Mouse (Mus musculus): ENCODE data around the gene Fam53b. TPM values are rescaled to one million over a fixed set of nuclear protein-coding genes. Genes with fewer than 3 reads are reported as not detected.

Fam53b gene
- polyA plus RNA-seq, 1 experiment: 21.9 TPM

DNA sequence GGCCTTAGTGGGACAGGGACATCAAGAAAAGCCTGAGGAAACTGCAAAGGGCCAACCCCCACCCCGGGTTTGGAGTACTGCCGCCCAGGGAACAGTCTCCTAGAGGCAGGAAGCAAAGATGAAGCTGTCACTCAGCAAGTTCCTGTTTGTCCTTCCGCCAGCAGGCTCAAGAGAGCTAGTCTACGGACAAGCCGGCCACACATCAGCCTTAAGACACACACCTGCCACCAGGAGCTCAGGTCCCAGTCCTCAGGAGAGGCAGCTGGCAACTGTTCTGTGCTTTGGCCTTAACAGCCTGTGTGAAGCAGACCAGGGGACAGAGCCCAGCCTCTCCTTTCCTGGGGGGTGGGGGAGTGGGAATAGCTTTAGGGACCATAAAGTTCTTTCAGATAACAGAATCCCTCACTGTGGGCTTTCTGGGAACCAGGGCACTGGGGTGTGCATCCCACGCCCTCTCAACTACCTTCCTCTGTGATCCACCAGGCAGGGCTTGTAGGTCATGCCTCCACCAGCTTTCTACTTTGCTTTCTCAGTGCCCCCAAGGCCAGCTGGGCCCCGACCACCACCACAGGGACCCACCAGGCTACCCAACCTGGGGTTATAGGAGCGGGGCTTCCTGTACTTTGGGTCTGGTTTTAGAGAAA lies 100.1 kb downstream of the Fam53b start:
- TF ChIP-seq CTCF (IDR thresholded peaks at IDR 0.05; ENCODE audit: extremely low read depth, insufficient read depth, low read length) (no peak), POLR2A (IDR thresholded peaks at IDR 0.05; ENCODE audit: extremely low read depth, insufficient read depth, low read length) (no peak)
- H3K27ac ChIP-seq (ENCODE audit: insufficient read depth, low read length): peak overlapping the region; percentile 55
- no peak overlapping the region for H3K4me3 ChIP-seq (ENCODE audit: insufficient read depth, low read length)
- H3K4me1 ChIP-seq (ENCODE audit: control insufficient read depth, insufficient read depth, low read length): peaks cover 12% of the 10 kb centered on the region

DNA sequence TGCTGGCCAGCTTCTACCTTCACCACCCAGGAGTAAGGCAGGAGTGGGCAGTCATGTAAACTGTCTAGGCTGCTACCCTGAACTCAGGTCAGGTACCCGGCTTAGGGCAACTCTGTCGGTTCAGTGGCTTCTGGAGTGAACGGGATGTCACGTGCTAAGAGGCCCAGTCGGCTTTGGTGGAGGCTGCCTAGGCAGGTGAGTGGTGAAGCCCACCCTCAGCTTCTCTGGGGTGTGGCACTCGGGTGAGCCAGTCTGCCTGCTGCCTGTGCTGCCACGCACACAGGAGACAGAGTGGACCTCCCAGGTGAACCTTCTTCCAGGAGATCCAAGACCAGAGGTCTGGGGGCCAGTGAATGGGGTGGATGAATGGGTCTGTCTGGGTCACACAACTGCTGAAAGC lies 100.7 kb downstream of the Fam53b start:
- Histone ChIP-seq H3K27ac (ENCODE audit: insufficient read depth, low read length) (peak overlapping the region; percentile 55), H3K4me3 (ENCODE audit: insufficient read depth, low read length) (no peak overlapping the region), H3K4me1 (ENCODE audit: control insufficient read depth, insufficient read depth, low read length) (peaks cover 12% of the 10 kb centered on the region)
- TF ChIP-seq CTCF (IDR thresholded peaks at IDR 0.05; ENCODE audit: extremely low read depth, insufficient read depth, low read length) (no peak), POLR2A (IDR thresholded peaks at IDR 0.05; ENCODE audit: extremely low read depth, insufficient read depth, low read length) (no peak)

DNA sequence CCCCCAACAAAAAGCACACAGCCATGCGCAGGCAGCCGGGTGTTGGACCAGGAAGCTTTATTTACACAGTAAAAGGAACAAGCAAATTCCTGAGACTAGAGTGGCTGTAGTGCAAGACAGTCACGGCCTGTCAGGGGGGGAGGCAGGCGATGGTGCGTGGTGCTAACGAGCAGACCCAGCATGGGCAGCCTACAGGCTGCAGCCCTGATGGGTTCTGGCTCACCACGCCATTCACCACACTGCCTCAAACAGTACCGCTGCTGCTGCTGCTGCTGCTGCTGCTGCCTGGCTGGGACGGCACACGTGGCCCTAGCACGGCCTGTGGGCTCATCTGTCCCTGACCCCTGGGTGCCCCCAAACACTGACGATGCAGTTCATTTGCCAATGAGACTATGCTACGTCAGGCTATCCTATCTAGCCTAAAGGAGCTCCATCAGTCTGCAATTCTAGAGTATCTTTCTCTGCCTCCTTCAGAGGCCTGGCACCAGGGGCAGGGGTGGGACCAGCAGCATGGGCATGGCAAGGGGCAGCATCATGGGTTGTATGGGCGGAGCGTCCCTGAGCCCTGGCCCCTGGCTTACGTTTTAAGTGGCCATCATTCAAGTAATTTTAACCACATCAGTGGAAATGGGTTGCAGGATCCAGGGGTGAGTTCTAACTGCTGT lies 101.5 kb downstream of the Fam53b start:
- no peak overlapping the region for H3K4me3 ChIP-seq (ENCODE audit: insufficient read depth, low read length)
- peak overlapping the region; percentile 69 for H3K27ac ChIP-seq (ENCODE audit: insufficient read depth, low read length)
- H3K4me1 ChIP-seq (ENCODE audit: control insufficient read depth, insufficient read depth, low read length): peaks cover 12% of the 10 kb centered on the region
- no peak for TF ChIP-seq POLR2A (IDR thresholded peaks at IDR 0.05; ENCODE audit: extremely low read depth, insufficient read depth, low read length)
- TF ChIP-seq CTCF (IDR thresholded peaks at IDR 0.05; ENCODE audit: extremely low read depth, insufficient read depth, low read length): no peak

DNA sequence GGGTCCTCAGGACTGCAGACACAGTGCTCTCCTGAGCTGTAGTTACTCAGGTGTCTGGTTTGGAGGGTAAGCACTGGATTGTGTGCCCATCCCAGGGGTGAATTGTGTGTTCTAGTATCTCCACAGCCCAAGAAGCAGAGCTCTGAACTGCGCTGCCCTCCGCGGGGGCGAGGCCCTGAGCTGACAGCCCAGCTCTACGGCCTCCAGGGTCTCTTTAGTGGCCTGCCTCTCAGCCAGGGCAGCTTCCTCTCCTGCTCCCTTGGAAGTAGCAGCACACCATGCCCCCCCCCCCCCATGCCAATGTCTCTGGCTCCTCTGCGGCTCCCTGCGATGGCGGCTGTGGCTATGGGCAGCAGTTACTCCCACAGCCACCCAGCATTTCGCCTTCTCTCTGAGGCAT lies 102.1 kb downstream of the Fam53b start:
- peaks cover 12% of the 10 kb centered on the region for H3K4me1 ChIP-seq (ENCODE audit: control insufficient read depth, insufficient read depth, low read length)
- H3K27ac ChIP-seq (ENCODE audit: insufficient read depth, low read length): peak overlapping the region; percentile 69
- no peak overlapping the region for H3K4me3 ChIP-seq (ENCODE audit: insufficient read depth, low read length)
- TF ChIP-seq POLR2A (IDR thresholded peaks at IDR 0.05; ENCODE audit: extremely low read depth, insufficient read depth, low read length): no peak
- no peak for TF ChIP-seq CTCF (IDR thresholded peaks at IDR 0.05; ENCODE audit: extremely low read depth, insufficient read depth, low read length)

DNA sequence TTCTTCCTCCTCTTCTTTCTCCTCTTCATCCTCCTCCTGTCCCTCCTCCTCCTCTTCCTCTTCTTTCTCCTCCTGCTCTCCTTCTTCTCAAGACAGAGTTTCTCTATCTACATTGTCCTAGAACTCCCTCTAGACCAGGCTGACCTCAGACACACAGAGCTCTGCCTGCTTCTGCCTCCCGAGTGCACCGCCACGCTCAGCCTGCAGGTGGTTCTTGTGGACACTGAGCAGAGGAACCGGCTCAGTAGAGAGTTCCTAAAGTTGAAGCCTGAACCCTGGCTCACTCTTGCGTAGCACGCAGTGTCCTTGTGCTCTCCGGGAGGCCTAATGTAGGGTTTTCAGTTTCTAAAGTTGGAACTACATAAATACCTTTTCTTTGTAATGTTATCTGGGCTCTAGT lies 108.6 kb downstream of the Fam53b start:
- TF ChIP-seq POLR2A (IDR thresholded peaks at IDR 0.05; ENCODE audit: extremely low read depth, insufficient read depth, low read length) (no peak), CTCF (IDR thresholded peaks at IDR 0.05; ENCODE audit: extremely low read depth, insufficient read depth, low read length) (no peak)
- Histone ChIP-seq H3K27ac (ENCODE audit: insufficient read depth, low read length) (no peak overlapping the region), H3K4me1 (ENCODE audit: control insufficient read depth, insufficient read depth, low read length) (peaks cover 4% of the 10 kb centered on the region; the same call in 1 of the 2 replicates)

DNA sequence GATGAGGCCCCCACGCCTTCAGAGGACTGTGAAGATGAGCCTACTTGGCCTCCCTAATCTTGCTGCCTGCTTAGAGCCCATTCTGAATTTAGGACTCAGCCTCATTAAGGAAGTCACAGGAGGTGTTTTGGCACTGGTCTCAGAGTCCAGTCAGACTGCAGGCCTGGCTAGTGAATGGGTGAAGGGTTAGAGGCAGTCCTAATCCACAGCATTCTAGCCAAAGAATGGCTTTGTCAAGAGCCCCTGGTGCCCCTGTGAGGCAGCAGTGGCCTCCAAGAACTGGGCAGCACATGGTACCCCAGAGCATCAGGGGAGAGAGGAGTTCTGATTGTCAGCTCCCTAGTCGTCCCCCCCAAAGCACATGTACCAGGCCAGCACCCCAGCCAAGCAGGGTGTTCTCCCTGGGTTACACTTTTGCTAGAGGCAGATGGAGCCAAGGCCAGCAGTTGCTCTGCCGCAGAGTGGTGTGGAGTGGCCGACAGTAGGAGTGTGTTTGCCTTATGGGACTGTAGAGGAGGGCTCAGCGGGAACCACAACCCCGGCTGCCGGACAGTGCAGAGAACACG lies 109.3 kb downstream of the Fam53b start:
- no peak for TF ChIP-seq CTCF (IDR thresholded peaks at IDR 0.05; ENCODE audit: extremely low read depth, insufficient read depth, low read length)
- no peak for TF ChIP-seq POLR2A (IDR thresholded peaks at IDR 0.05; ENCODE audit: extremely low read depth, insufficient read depth, low read length)
- H3K27ac ChIP-seq (ENCODE audit: insufficient read depth, low read length): no peak overlapping the region
- H3K4me1 ChIP-seq (ENCODE audit: control insufficient read depth, insufficient read depth, low read length): peaks cover 4% of the 10 kb centered on the region; the same call in 1 of the 2 replicates
- no peak overlapping the region for H3K4me3 ChIP-seq (ENCODE audit: insufficient read depth, low read length)

More for the DNA sequence above, 108.6 kb downstream of the Fam53b start:
- no peak overlapping the region for H3K4me3 ChIP-seq (ENCODE audit: insufficient read depth, low read length)

DNA sequence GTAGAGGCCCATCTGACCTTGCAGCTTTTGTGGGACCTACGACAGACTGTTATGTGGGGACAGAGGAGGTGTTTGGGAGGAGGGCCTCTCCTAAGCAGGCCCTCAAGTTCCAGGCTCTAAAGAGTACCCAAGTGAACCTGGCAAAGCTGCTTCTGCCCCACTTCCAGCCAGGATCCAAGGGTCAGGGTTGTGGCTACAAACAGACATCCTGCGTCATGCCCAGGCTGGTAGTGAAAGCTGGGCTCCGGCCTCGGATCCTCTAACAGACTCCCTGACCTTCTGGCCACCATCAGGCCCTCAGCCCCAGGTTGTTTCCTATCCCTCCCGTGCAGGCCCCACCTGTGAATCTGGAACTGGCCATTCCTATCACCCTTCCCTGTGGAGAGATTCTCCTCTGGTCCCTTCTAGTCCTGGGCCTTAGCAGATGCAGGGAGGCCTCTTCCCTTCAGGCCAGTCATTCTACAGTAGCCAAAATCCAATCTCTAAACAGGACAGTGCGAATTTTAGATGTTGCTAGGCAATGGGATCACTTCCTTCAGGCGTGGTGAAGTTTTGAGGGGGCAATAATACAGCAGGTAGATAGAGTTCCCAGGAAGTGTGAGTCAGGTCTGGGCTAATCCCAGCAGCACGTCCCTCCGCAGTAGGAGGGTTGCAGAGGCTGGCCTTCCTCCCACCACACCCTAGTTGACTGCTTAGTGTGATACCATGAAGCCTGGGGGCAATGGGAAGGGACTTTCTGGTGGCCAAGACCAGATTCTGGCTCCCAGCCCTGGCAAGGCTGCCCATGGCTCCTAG lies 110.0 kb downstream of the Fam53b start:
- Histone ChIP-seq H3K27ac (ENCODE audit: insufficient read depth, low read length) (no peak overlapping the region; the same call in 1 of the 2 replicates), H3K4me3 (ENCODE audit: insufficient read depth, low read length) (no peak overlapping the region), H3K4me1 (ENCODE audit: control insufficient read depth, insufficient read depth, low read length) (peaks cover 4% of the 10 kb centered on the region; the same call in 1 of the 2 replicates)
- TF ChIP-seq POLR2A (IDR thresholded peaks at IDR 0.05; ENCODE audit: extremely low read depth, insufficient read depth, low read length) (no peak), CTCF (IDR thresholded peaks at IDR 0.05; ENCODE audit: extremely low read depth, insufficient read depth, low read length) (no peak)

DNA sequence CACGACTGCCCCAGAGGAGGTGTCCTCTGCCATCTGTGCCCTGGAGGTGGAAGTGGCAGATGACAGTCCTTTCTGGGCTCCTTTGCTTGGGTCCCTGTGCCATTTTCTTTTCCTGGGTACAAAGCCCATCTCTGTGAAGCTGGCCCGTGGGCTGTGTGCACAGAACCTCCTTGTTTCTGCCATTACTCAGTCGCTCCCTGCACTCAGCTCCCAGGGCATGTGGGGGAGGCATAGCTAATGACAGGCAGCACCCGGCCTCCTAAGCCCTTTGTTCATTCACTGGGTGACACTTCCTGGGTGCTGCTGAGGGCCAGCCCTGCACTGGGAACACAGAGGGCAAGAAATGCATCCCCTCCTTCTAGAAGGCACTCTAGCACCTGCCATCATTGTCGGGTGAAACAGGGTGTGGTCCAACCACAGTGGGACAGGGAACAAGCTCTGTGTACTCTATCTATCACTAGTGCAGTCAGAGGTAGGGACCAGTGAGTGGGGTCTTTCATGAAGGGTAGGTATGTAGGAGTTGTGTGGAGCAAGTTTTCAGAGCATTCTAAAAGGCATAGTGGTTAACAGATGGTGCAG lies 111.1 kb downstream of the Fam53b start:
- TF ChIP-seq POLR2A (IDR thresholded peaks at IDR 0.05; ENCODE audit: extremely low read depth, insufficient read depth, low read length) (no peak), CTCF (IDR thresholded peaks at IDR 0.05; ENCODE audit: extremely low read depth, insufficient read depth, low read length) (no peak)
- Histone ChIP-seq H3K27ac (ENCODE audit: insufficient read depth, low read length) (peak overlapping the region; percentile 55), H3K4me3 (ENCODE audit: insufficient read depth, low read length) (no peak overlapping the region), H3K4me1 (ENCODE audit: control insufficient read depth, insufficient read depth, low read length) (peaks cover 4% of the 10 kb centered on the region; the same call in 1 of the 2 replicates)

DNA sequence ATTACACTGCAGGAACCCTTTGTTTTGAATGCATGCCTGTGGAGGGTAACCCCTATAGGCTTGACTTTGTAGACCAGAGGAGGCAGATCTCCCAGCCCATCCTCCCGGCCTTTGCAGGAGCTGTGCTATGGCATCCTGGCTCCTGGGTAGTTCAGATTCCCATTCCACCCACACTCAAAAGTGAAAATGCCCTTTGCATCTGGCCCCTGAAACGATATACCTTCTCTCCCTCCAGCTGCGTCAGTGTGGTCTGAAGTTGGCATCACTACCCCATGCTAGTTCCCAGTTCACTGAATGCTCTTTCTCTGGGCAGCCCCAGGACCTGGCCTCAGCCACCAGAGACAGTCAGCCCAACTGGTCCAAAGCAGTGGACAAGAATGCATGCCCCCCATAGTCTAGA lies 111.7 kb downstream of the Fam53b start:
- H3K27ac ChIP-seq (ENCODE audit: insufficient read depth, low read length): peak overlapping the region; percentile 55
- no peak overlapping the region for H3K4me3 ChIP-seq (ENCODE audit: insufficient read depth, low read length)
- H3K4me1 ChIP-seq (ENCODE audit: control insufficient read depth, insufficient read depth, low read length): peaks cover 4% of the 10 kb centered on the region; the same call in 1 of the 2 replicates
- TF ChIP-seq POLR2A (IDR thresholded peaks at IDR 0.05; ENCODE audit: extremely low read depth, insufficient read depth, low read length) (no peak), CTCF (IDR thresholded peaks at IDR 0.05; ENCODE audit: extremely low read depth, insufficient read depth, low read length) (no peak)
